Mouse (Mus musculus) liver (tissue): ENCODE results near the gene Ugt2a2.
"Not testable (repeated sequence)": the region's sequence is repeated elsewhere in the genome, so short reads cannot be mapped to it uniquely, and the experiment has no call there.

Source experiments
- DNase-seq: peaks from one replicate; pipeline ENCODE4 v3.0.0-alpha.2; 2020; ENCODE audit warnings: mixed read lengths

Gene Ugt2a2

GRCm38 (mm10) chr5:87482160-87482559 lies at the start of gene Ugt2a2:
Gene Ugt2a2 (minus strand): TSS chr5:87482260.
- DNase-seq: no peak

- not testable (repeated sequence) for DNase-seq
Measured at GRCm38 (mm10) chr5:87523561-87523960, 41.5 kb upstream of the Ugt2a2 start.

GRCm38 (mm10) chr5:87505776-87506458 lies 23.9 kb upstream of the Ugt2a2 start:
- no peak for DNase-seq

DNA sequence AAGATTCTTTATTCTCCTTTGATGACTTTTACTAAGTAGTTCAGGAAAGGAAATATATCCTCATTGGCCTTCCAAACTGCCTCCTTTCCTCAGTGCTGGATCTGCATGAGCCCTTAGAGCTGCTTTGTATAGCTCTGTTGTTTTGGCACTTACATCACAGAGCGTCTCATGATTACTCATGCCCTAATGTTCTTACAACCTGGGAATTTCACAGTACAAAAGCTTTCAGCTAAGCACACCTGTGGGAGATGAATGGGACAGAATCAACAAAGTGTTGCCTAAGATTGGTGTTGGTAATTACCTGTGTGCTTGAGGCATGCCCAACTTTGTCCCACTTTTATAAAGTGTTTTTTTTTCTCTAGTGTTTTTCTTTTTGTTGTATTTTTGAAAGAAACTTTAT lies 20.6 kb upstream of the Ugt2a2 start:
- no peak for DNase-seq

DNA sequence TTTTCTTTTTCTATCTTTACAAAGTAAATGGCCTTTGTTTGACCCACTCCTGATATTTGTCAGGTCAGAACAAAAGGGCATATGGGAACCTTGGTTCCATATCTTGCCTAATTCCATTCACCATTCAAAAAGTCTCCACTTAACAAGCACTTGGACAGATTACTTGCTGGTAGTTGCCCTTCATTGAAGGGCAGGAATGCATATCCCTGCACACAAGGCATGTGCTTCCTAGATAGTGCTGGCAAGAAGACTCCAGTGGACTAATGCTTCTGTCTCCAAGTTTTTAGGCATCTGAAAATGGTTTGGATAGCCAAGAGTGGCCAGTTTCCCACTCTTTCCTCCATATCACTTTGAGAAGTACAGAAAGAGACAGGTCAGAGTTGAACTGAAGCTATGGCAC lies 17.3 kb upstream of the Ugt2a2 start:
- no peak for DNase-seq

DNA sequence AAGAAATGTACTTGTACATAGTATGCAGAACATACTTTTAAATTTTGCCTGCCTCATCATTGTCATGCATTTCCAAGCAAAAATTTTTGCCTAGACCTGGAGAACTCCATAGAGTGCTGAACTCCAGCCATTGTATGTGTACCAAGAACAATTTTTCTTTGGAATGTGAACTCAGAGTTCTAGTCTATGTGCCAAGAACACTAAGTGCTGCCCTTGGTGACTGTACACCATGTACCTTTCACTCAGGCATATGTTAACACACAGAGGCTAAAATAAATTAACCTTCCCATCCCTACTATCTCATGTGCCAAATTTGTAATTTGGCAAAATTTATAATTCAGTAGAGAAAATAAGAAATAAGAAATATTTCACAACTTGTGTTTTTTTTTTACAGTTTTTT lies 16.9 kb upstream of the Ugt2a2 start:
- no peak for DNase-seq

DNA sequence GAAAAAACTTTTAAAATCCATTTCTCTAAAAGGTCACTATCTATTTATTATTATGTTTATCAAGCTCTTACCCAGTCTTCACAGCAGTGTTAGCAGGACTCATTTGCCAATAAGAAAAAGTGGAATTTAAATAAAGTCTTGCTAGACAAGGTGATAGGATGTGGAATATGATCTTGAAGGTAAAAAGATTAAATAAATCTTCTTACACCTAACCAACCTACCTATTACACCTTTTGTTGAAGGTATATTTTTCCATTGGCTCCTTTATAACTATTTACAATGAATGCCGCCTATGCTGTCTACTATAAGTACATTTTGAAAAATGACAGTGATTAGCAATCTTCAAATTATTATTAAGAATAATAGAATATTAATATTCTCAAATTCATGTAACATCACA lies 8.7 kb upstream of the Ugt2a2 start, which contains the start of gene Ugt2a1:
TSS of gene Ugt2a1 (minus strand) at position 101 of the 400 bp plus-strand sequence.
- DNase-seq: no peak

DNA sequence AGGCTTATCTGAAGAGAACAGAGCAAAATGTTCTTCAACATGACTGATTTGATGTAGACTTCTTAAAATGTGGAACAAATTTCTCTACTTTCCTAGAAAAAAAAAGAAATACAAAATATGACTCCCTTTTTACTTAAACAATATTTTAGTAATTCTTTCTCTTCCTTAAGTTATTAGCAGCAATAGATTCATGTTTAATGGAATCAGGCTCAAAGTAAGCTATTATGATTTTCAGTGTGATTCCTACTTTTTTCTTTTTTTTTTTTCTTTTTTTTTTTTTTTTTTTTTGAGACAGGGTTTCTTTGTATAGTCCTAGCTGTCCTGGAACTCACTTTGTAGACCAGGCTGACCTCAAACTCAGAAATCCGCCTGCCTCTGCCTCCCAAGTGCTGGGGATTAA lies 4.6 kb upstream of the Ugt2a2 start, which contains the start of gene Gm43638:
TSS of gene Gm43638 (minus strand) at position 101 of the 400 bp plus-strand sequence.
- not testable (repeated sequence) for DNase-seq

- no peak for DNase-seq
Measured at GRCm38 (mm10) chr5:87458810-87459209, 23.2 kb downstream of the Ugt2a2 start.

GRCm38 (mm10) chr5:87457701-87458100 lies 24.4 kb downstream of the Ugt2a2 start:
- no peak for DNase-seq

GRCm38 (mm10) chr5:87456216-87456850 lies 25.7 kb downstream of the Ugt2a2 start:
- DNase-seq: no peak

GRCm38 (mm10) chr5:87455519-87455918 lies 26.5 kb downstream of the Ugt2a2 start:
- DNase-seq: no peak

DNA sequence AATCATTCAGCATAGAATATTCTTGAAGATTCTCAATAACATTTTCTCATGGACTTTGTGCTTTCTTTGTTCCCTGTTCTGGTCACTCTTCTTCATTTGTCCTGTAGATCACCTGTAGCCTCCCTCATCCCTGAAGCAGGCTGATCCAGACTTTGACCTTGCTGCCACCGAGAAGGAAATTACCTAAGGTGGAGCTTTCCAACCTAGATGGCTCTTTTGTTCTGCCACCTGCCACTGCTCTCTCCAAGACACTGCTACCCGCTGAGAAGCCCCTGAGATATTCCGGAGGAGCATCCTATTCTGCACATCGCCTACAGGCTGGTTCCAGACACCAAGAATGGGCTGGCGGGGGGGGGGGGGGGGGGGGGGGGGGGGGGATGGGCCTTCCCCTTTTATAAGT lies 29.5 kb downstream of the Ugt2a2 start:
- not testable (repeated sequence) for DNase-seq

DNA sequence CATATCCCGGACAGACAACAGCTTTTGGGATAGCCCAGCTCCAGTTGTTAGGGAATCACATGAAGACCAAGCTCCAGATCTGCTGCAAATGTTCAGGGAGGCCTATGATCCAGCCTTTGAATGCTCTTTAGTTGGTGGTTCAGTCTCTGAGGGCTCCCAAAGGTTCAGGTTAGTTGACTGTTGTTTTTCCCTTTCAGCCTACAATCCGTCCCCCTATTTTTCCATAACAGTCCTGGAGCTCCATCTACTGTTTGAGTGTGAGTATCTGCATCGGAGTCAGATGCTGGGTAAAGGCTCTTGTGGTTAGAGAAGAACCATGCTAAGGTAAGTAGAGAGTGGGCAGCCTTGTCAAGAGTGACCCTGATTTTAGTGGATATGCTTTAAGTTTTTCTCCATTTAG lies 45.8 kb downstream of the Ugt2a2 start:
- DNase-seq: no peak

GRCm38 (mm10) chr5:87425676-87426075 lies 56.4 kb downstream of the Ugt2a2 start:
- no peak for DNase-seq

DNA sequence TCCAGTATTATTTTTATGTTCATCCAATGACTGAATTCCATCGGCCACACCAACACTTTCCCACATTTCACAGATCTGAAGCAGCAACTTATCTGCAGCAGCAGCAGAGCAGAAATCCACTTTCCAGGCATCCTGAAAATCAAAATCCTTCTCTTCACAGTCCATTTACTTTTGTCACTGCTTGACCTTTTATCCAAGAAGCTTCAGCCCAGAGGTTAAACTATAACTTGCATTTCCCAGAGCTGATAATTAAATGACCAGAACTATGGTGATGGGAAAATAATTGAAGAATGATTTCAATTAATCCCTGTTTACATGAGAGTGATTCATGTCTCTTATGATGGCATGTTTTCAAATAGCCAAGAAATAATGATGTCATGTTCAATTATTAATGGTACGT lies 58.0 kb downstream of the Ugt2a2 start, which contains the start of gene Ugt2b38:
TSS of gene Ugt2b38 (minus strand) at position 163 of the 400 bp plus-strand sequence.
- not testable (repeated sequence) for DNase-seq
